Mouse (Mus musculus): ENCODE measurements at regions not wholly inside any gene's neighbourhood (a gene's known extent, or its start where the extent isn't known, plus 50 kb on each side); places are given as distances from the start of the nearest gene placed in this dataset.

GRCm38 (mm10) chr14:47990716-47991115 lies 129.9 kb upstream of the Peli2 start:
- no peak for DNase-seq (ENCODE audit: low spot score)

GRCm38 (mm10) chr14:47991546-47991945 lies 129.1 kb upstream of the Peli2 start:
- no peak for DNase-seq (ENCODE audit: low spot score)

DNA sequence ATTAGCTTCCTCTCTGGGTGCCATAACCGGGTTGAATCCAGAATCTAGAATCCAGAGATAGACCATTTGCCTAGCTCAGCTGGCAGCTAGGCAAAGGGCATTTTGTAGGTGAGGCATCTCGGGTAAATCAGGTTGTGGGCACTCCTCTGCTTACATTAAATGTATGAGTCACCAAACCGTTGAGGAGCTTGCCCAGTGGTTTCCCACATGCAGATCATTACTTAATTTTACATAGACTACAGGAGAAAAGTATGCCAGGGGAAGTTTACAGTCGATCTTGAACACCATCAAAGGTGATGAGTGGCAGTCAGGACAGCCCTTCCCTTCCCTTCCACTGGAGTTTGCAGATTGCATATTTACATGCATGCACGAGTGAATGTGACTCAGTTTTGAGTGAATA lies 128.5 kb upstream of the Peli2 start:
- no peak for DNase-seq (ENCODE audit: low spot score)

- DNase-seq (ENCODE audit: low spot score): no peak
Observed at GRCm38 (mm10) chr14:47992851-47993250, 127.8 kb upstream of the Peli2 start.

GRCm38 (mm10) chr14:47998936-47999335 lies 121.7 kb upstream of the Peli2 start:
- DNase-seq (ENCODE audit: low spot score): no peak

DNA sequence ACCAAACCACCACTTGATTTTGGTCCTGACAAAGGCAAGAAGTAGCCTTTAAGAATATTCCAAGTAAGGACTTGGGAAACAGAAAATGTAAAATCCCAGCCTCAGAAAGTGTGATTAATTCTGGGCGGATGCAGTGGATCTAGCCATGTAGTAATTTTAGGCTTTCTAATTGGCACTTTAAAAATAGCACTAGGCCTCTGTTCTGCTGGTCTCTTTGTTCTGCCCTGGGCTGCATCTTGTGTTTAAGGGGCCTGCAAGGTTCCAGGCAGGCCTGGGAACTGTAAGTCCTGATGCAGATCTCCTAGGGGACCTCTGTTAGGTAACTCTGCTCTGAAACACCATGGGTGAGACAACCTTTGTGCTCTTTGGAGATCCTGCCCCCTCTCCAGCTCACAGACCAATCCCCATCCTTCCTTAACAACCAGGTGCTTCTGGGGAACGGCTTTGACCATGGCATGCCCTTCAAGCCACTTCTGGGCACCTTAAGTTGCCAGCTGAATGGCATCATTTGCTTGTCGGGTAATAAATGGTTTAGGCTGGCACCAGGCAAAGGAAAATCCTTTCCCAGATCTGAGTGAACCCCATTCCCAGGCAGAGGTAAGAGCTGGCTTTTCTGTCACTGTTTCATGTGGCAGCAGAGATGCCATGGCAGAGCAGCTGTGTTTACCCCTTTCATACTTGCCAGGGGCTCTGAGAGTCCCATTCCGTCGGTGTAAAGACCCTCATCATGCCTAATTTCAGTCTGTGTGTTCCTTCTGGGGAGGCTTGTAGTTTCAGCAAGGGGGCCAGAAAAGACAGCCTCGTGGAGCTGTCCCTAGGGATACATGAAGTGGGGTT lies 115.3 kb upstream of the Peli2 start:
- no peak for DNase-seq (ENCODE audit: low spot score)

DNA sequence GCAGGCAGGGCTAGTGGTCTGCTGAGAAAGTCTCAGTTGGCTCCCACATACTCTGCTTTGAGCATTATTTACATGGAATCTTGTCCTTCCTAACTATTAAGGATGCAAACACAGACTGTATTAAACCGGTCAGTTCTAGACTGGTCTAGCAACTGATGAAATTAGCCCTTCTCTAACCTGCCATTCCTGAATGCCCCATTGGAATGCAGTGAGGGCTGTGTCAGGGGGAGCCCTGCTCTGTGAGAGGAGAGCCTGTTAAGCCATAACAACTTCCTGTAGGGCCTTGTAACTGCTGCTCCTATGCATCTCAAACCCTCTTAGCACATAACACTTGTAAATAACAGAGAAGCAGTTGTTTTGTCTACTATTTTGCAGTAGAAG lies 114.7 kb upstream of the Peli2 start:
- DNase-seq (ENCODE audit: low spot score): no peak

- DNase-seq (ENCODE audit: low spot score): no peak
Observed at GRCm38 (mm10) chr14:48012361-48013215, 108.0 kb upstream of the Peli2 start.

DNA sequence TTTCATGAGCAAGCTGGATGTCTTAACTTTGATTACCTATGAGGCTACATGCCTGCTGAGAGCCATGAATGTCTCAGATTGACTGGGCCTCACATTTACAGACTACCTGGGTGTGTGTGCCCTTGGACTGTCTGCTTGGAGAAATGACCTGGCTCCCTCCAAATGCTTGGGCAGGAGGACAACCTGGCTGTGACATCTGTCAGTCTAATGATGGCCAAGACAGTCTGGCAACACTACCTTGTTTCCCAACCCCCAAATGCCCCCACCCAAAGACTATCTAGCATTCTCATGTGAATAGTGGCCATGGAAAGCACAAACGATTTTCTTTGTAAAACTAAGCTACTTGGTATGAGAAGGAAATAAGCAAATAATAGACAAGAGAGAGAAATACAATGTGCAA lies 107.2 kb upstream of the Peli2 start:
- DNase-seq (ENCODE audit: low spot score): no peak

- no peak for DNase-seq (ENCODE audit: low spot score)
Observed at GRCm38 (mm10) chr14:48014776-48015175, 105.8 kb upstream of the Peli2 start.

- DNase-seq (ENCODE audit: low spot score): no peak
Observed at GRCm38 (mm10) chr14:48017971-48018370, 102.7 kb upstream of the Peli2 start.

- DNase-seq (ENCODE audit: low spot score): no peak
Observed at GRCm38 (mm10) chr14:48019331-48019730, 101.3 kb upstream of the Peli2 start.

DNA sequence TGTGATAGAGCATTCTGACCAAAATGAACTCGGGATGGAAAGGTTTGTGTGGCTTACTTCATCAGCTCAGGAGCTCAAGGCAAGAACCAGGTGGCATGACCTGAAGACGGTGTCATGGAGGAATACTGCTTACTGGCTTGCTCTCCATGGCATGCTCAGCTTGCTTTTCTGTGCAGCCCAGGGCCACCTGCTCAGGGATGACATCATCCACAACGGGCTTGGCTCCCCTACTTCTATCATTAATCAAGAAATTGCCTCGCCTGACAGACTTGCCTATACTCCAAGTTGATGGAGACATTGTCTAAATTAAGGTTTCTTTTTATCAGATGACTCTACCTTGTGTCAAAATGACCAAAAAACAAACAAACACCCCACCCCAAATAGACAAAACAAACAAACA lies 98.4 kb upstream of the Peli2 start:
- DNase-seq (ENCODE audit: low spot score): no peak

- no peak for DNase-seq (ENCODE audit: low spot score)
Observed at GRCm38 (mm10) chr14:48024051-48024693, 96.5 kb upstream of the Peli2 start.

DNA sequence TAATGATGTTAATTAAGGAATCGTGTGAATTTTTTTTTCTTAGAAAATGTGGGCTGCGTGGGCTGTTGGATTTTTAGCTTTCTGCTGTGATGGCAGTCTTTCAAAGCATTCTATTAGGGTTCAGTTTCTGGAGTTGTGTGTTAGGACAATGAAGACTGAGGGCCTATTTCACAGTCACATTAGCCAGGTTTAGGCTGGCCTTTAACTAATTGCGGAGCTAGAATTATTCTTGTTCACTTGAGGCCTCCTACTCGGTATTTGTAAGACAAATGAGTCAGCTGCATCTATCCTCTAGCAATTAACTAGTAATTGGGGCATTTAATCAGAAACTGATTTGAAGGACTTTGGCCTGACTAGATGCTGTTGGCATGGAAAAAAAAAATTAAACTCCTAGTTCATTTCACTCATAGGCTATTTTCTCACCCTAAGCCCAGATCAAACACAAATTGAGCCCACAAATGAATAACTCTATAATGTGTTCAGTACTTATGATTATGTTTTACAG lies 81.3 kb upstream of the Peli2 start:
- no peak for DNase-seq (ENCODE audit: low spot score)

DNA sequence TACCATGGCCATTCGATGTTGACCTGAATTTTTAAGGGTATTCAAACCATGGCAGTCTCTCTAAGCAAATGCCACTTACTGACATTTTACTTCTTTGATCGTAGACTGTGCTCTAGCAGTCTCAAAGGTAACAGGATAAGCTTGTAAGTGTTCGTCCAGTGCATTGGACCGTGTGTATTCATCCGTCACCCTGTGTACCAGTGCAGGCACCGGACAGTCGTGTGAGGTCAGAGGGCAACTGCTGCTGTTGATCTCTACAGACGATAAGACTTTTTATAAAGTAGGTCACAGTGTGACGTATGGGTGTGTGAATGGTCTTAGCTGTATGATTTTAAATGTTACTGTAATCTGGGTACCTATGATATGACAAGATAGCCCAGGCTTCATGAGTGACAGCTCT lies 74.5 kb upstream of the Peli2 start:
- DNase-seq (ENCODE audit: low spot score): no peak

GRCm38 (mm10) chr14:48046831-48047230 lies 73.8 kb upstream of the Peli2 start:
- no peak for DNase-seq (ENCODE audit: low spot score)

GRCm38 (mm10) chr14:48049698-48050459 lies 70.7 kb upstream of the Peli2 start:
- no peak for DNase-seq (ENCODE audit: low spot score)

DNA sequence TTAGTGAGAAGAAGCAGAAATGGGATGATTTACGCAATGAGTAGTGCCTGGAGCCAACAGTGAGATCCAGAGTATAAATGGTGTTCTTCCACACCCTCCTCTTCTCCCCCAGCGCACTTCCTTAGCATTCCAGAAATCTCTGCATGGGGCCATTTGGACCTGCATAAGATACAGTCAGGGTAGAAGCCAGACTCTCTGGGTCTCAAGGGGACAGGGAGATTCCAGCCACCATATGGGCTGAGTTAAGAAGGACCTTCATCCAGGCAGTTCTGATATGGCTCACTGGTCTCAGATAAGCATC lies 70.2 kb upstream of the Peli2 start:
- no peak for DNase-seq (ENCODE audit: low spot score)

GRCm38 (mm10) chr14:48051971-48052370 lies 68.7 kb upstream of the Peli2 start:
- no peak for DNase-seq (ENCODE audit: low spot score)

DNA sequence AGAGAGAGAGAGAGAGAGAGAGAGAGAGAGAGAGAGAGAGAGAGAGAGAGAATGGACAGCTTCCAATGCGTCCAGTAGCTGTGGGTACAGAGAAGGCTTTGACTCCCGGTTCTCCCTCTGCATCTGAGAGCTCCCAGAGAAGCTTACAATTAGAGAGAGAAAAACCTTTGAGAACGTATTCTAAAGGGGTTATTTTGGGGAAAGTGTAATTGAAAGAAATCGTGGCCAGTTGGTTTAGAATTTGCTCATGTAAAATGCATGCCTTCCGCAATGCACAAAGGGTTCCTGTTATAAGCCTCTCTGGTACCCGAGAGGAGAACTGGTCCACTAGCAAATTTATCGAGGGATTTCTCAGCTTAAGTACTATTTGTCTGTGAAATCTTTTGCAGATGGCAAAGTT lies 68.2 kb upstream of the Peli2 start:
- no peak for DNase-seq (ENCODE audit: low spot score)

GRCm38 (mm10) chr14:48053151-48053550 lies 67.5 kb upstream of the Peli2 start:
- DNase-seq (ENCODE audit: low spot score): no peak

Data from urinary bladder, postnatal 25 days (tissue).